Comparison of ENCODE assay signal across 21 mouse cellular contexts in the genomic region with DNA sequence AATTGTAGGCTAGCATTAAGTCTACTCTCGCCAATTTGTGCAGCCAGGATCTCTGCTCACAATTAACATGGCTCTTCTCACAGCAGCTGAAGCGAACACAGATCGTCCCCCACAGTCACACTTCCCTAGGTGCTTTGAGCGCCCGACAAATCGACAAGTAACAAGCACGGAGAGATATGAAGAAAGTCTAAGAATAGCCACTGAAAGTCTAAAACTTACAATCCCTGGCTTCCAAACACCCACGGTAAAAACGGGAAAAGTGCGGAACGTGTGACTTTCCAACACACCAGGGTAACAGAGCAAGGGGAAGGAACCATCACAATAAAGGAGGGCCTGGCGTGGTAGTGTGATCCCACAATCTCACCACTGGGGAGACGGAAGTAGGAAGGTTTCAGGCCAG.
DNase-seq lines count a peak whose midpoint lies in the region; ATAC-seq lines count a peak whose summit lies in the region.
"Had no signal": no experiment of that assay in that cellular context is flagged by ENCODE, and none has a peak within 500 bp of the region (broad histone marks: within the 10 kb centered on the region; RNA-seq: fewer than 3 reads in every experiment).

No protein-coding gene starts in this region.

- ATAC-seq in frontal cortex, adult (ENCODE audit: low TSS enrichment), result peak; percentile 86
- ATAC-seq: activated CD4-positive, CD25-positive, alpha-beta regulatory T cell, adult 4 months; CD4-positive, CD25-positive, alpha-beta regulatory T cell, adult 4 months; Patski had no signal

- intact Hi-C loops in heart, postnatal 10 days (cut with DNase I), result no loop called here

- no peak for DNase-seq in frontal cortex, postnatal 25 days (ENCODE audit: low spot score in 2 of 2)
- peak; percentile 70 for DNase-seq in heart, adult 11 months
- no peak for DNase-seq in heart, postnatal 10 days
- DNase-seq in right cerebral cortex, adult 18-20 months, result peak; percentile 42
- DNase-seq in right cerebral cortex, postnatal 10 days (ENCODE audit: low spot score in 2 of 2), result no peak
- DNase-seq in brain, adult 2 months (ENCODE audit: low read depth, low spot score), result peak; percentile 67
- DNase-seq in retina, postnatal 1 day, result no peak
- DNase-seq: adrenal gland, adult 2 months; adrenal gland, adult 8-10 months; adrenal gland, postnatal 10 days; adrenal gland, postnatal 14 days; adrenal gland, postnatal 25 days; adrenal gland, postnatal 36 days; B cell, adult 2 months; cerebellum, adult 11 months; cerebellum, adult 11-12 months; cerebellum, adult 18-20 months had no signal

Comparison
In these comparisons a context has a peak if more than half of its experiments do, and no peak if none do; other contexts are left out.
1. DNase-seq: peak in heart, adult 11 months (single experiment), right cerebral cortex, adult 18-20 months (single experiment) and brain, adult 2 months (single experiment); none in frontal cortex, postnatal 25 days (0 of 2), heart, postnatal 10 days (0 of 2), right cerebral cortex, postnatal 10 days (0 of 2) and retina, postnatal 1 day (single experiment).